7 mouse cellular contexts compared by ENCODE assay signal in the genomic region with DNA sequence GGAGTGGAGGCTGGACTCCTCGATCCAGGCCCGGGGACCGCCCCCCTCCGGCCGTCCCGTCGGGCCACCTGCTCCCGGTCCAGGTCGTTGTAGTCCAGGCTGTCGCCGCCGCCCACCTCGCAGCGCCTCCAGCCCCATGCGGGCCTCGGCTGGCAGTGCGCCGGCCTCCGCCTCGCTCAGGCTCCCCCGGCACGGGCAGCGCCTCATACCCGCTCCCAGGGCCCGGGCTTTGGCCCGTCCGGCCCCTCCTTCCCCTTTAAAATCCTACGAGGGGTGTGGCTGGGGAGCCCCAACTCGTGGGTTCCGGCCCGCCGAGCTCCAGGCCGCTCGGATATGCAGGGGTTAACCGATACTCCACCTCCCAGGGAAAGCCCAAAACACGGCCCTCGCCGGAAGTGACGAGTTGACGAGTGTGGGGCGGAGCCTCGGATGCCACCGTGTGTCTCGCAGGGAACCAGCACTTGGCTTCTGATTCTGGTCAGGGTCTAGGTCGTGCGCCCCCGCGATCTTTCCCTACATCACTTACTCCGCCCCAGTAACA. TPM values are rescaled to one million over a fixed set of nuclear protein-coding genes. Genes with fewer than 3 reads are reported as not detected.
A peak's percentile ranks its signal among the peaks of the same experiment; 100 is the strongest.
DNase-seq lines count a peak whose midpoint lies in the region; ATAC-seq lines count a peak whose summit lies in the region.

Gene Itpkc (minus strand): TSS at position 381 of the 541 bp plus-strand sequence.

- peaks cover 52% of the 10 kb centered on the region for H3K4me1 ChIP-seq in intestine, embryonic 15.5 days (replicated peaks)
- peaks cover 67% of the 10 kb centered on the region for H3K4me1 ChIP-seq in midbrain, embryonic 10.5 days

- peak within 1 kb of the TSS; percentile 90 for H3K27ac ChIP-seq in intestine, embryonic 15.5 days
- H3K27ac ChIP-seq in midbrain, embryonic 10.5 days (replicated peaks), result peak within 1 kb of the TSS; percentile 92

- peak; percentile 84 for ATAC-seq in intestine, embryonic 15.5 days

- under 1% methylated on average over 49 of the region's 49 CpGs for WGBS in intestine, embryonic 15.5 days
- under 1% methylated on average over 49 of the region's 49 CpGs for WGBS in midbrain, embryonic 10.5 days

- H3K9me3 ChIP-seq in intestine, embryonic 15.5 days, result no peaks in the 10 kb centered on the region
- no peaks in the 10 kb centered on the region for H3K9me3 ChIP-seq in midbrain, embryonic 10.5 days (replicated peaks)

- no peaks in the 10 kb centered on the region for H3K27me3 ChIP-seq in intestine, embryonic 15.5 days (replicated peaks)
- H3K27me3 ChIP-seq in midbrain, embryonic 10.5 days (ENCODE audit: low read depth, poor library complexity, severe bottlenecking), result no peaks in the 10 kb centered on the region

- DNase-seq in adrenal gland, adult 2 months, result peak; percentile 96
- peak; percentile 93 for DNase-seq in embryo, embryonic 11.5 days (ENCODE audit: low read depth, low spot score)
- peak; percentile 86 to 87 for DNase-seq in gastrocnemius, postnatal 36 days
- peak; percentile 93 to 95 for DNase-seq in left cerebral cortex, postnatal 25 days (ENCODE audit: low spot score in 2 of 2)
- peak; percentile 97 for DNase-seq in midbrain, embryonic 10.5 days (ENCODE audit: low spot score)
- DNase-seq in right cerebral cortex, postnatal 4 days, result peak; percentile 84

- intact Hi-C loops in gastrocnemius, postnatal 36 days (cut with DNase I), result loop anchor here (5.0 kb wide), 1 partner anchor 66 kb away; no protein-coding TSS in a partner anchor
- intact Hi-C loops in left cerebral cortex, postnatal 25 days (cut with DNase I), result loop anchor here (2.0 to 5.0 kb wide), 2 partner anchors 32 to 61 kb away; partner anchors contain the start of genes Egln2 and Snrpa

- H3K4me2 ChIP-seq in intestine, embryonic 15.5 days (replicated peaks), result peak within 1 kb of the TSS; percentile 78

- peak within 1 kb of the TSS; percentile 95 for H3K4me3 ChIP-seq in intestine, embryonic 15.5 days (replicated peaks)
- peak within 1 kb of the TSS; percentile 80 for H3K4me3 ChIP-seq in midbrain, embryonic 10.5 days

- no peaks in the 10 kb centered on the region for H3K36me3 ChIP-seq in intestine, embryonic 15.5 days
- H3K36me3 ChIP-seq in midbrain, embryonic 10.5 days, result peaks cover 7% of the 10 kb centered on the region; the same call in 1 of the 2 replicates

- H3K9ac ChIP-seq in intestine, embryonic 15.5 days, result peak within 1 kb of the TSS; percentile 85

RNA-seq across cellular contexts. Expression of gene Itpkc, which starts in this region (rescaled TPM):
- 10 to 100 TPM; 12.7 to 15.5 TPM for total RNA-seq in adrenal gland, adult 2 months (2021)
- polyA plus RNA-seq in adrenal gland, adult 2 months (2012; rRNA removed), result 10.1 and 10.6 TPM in 2 replicates
- total RNA-seq in gastrocnemius, postnatal 36 days (2021), result 1 to 10 TPM; 3.3 to 3.6 TPM
- 8.8 and 9.4 TPM in 2 replicates for polyA plus RNA-seq in intestine, embryonic 15.5 days (2015; fragmentation: Nextera tagmentation; extraction: Ambion mirVana)
- total RNA-seq in left cerebral cortex, postnatal 25 days (2021), result 1 to 10 TPM; 7.5 to 8.8 TPM
- polyA plus RNA-seq in midbrain, embryonic 10.5 days (2016; fragmentation: Nextera tagmentation; extraction: Ambion mirVana), result 5.3 and 5.9 TPM in 2 replicates

Comparison
In these comparisons a context has a peak if more than half of its experiments do, and no peak if none do; other contexts are left out.
1. Peak in every context shown above with its lines: DNase-seq, ATAC-seq, H3K4me3 ChIP-seq and H3K27ac ChIP-seq.